Mouse (Mus musculus) hindbrain, embryonic 10.5 days (tissue): ENCODE measurements at regions not wholly inside any gene's neighbourhood (a gene's known extent, or its start where the extent isn't known, plus 50 kb on each side); places are given as distances from the start of the nearest gene placed in this dataset.

Experiments used
- DNase-seq: peaks from one replicate; pipeline ENCODE4 v3.0.0-alpha.2; 2017; ENCODE audit warnings: low spot score
- H3K27ac ChIP-seq: fragments of 300-500 bp; sonication (generic); 2 replicates; pipeline ENCODE4 v1.5.1; 2016; ENCODE audit warnings: mild to moderate bottlenecking, moderate library complexity
- H3K27me3 ChIP-seq: fragments of 300-500 bp; sonication (generic); 2 replicates; pipeline ENCODE4 v1.6.1; 2016; ENCODE audit warnings: mild to moderate bottlenecking; ENCODE audit not compliant: poor library complexity, insufficient read depth, severe bottlenecking
- H3K36me3 ChIP-seq: fragments of 300-500 bp; sonication (generic); 2 replicates; pipeline ENCODE4 v1.6.1; 2016; ENCODE audit warnings: mild to moderate bottlenecking, moderate library complexity
- H3K4me1 ChIP-seq: fragments of 300-500 bp; sonication (generic); replicated peaks from 2 replicates; pipeline ENCODE4 v1.6.1; 2016; ENCODE audit warnings: mild to moderate bottlenecking
- H3K4me3 ChIP-seq: fragments of 300-500 bp; sonication (generic); 2 replicates; pipeline ENCODE4 v1.5.1; 2016; ENCODE audit warnings: mild to moderate bottlenecking, moderate library complexity
- H3K9me3 ChIP-seq: fragments of 300-500 bp; sonication (generic); 2 replicates; pipeline ENCODE4 v1.6.1; 2016; ENCODE audit warnings: mild to moderate bottlenecking, moderate library complexity
- WGBS: fragments of 180-500 bp; shearing (Covaris S2); methylation state at CpG from one replicate; pipeline ENCODE4 v1.1.7; 2016; 5-methylcytosine and 5-hydroxymethylcytosine counted together

- WGBS = 33% methylated on average over 5 of the region's 5 CpGs
- no peaks in the 10 kb centered on the region for H3K27me3 ChIP-seq
- no peaks in the 10 kb centered on the region for H3K9me3 ChIP-seq
- DNase-seq = no peak
- no peaks in the 10 kb centered on the region for H3K36me3 ChIP-seq
- H3K27ac ChIP-seq = peak overlapping the region; percentile 50
- H3K4me1 ChIP-seq = peaks cover 37% of the 10 kb centered on the region
- H3K4me3 ChIP-seq = no peak overlapping the region
These were observed 62.6 kb downstream of the Mcfd2 start for GRCm38 (mm10) chr17:87202958-87203720.

GRCm38 (mm10) chr17:87202490-87202889 is 63.2 kb downstream of the Mcfd2 start:
- Histone ChIP-seq H3K4me1 (peaks cover 37% of the 10 kb centered on the region), H3K27ac (peak overlapping the region; percentile 78), H3K27me3 (no peaks in the 10 kb centered on the region), H3K9me3 (no peaks in the 10 kb centered on the region), H3K4me3 (no peak overlapping the region), H3K36me3 (no peaks in the 10 kb centered on the region)
- DNase-seq = peak; percentile 36
- WGBS = 42% methylated on average over 6 of the region's 6 CpGs

GRCm38 (mm10) chr17:87200721-87201242 is 65.0 kb downstream of the Mcfd2 start:
- Histone ChIP-seq H3K9me3 (no peaks in the 10 kb centered on the region), H3K27ac (no peak overlapping the region), H3K4me3 (no peak overlapping the region), H3K36me3 (no peaks in the 10 kb centered on the region), H3K4me1 (peaks cover 28% of the 10 kb centered on the region), H3K27me3 (no peaks in the 10 kb centered on the region)
- no peak for DNase-seq
- 90% methylated on average over 3 of the region's 3 CpGs for WGBS

DNA sequence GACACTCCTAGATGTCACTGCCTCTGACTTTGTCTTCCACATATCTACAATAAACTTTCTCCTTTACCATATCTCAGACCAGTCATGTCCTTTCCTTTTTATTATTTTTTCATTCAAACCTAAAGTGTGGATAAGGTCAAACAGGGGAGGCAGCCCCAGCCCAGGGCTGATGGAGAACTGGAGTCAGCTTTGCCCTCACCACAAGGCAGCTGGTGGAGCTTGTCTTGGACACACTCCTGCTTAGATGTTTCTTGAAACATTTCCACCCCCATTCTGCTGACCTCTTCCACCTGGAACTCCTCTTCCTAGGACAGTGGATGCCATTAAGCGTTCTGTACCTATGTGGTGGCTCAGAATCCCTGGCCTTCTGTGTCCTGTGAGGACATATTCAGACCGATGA is 65.6 kb downstream of the Mcfd2 start:
- DNase-seq = no peak
- no peak overlapping the region for H3K4me3 ChIP-seq
- no peaks in the 10 kb centered on the region for H3K36me3 ChIP-seq
- no peak overlapping the region for H3K27ac ChIP-seq
- 88% methylated on average over 2 of the region's 2 CpGs for WGBS
- peaks cover 28% of the 10 kb centered on the region for H3K4me1 ChIP-seq
- no peaks in the 10 kb centered on the region for H3K27me3 ChIP-seq
- H3K9me3 ChIP-seq = no peaks in the 10 kb centered on the region

DNA sequence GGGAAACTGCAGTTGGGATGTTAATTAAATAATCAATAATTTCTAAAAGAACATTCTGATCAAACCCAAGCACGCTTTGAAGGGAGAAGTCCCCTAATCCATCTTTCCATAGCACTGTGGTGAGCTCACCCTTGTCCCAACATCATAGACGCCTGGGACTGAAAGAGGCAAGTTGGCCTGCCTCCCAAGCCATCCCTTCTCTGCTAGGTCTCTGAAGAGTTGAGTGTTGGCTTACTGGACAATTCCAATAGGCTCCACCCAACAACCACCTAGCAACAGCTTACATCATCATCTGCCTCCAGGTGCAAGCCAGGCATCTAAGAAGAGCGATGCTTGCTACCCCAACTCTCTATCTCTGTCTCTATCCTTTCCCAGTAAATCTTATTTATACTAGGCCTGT is 66.6 kb downstream of the Mcfd2 start:
- DNase-seq = no peak
- no peaks in the 10 kb centered on the region for H3K36me3 ChIP-seq
- 80% methylated on average over 3 of the region's 3 CpGs for WGBS
- no peaks in the 10 kb centered on the region for H3K27me3 ChIP-seq
- H3K4me3 ChIP-seq = no peak overlapping the region
- no peaks in the 10 kb centered on the region for H3K9me3 ChIP-seq
- H3K27ac ChIP-seq = no peak overlapping the region
- peaks cover 30% of the 10 kb centered on the region for H3K4me1 ChIP-seq

GRCm38 (mm10) chr17:87197434-87197833 is 68.3 kb downstream of the Mcfd2 start:
- no peak overlapping the region for H3K27ac ChIP-seq
- no peak for DNase-seq
- 97% methylated on average over 4 of the region's 4 CpGs for WGBS

GRCm38 (mm10) chr17:87194639-87195038 is 71.1 kb downstream of the Mcfd2 start:
- no peak overlapping the region for H3K4me3 ChIP-seq
- no peak overlapping the region for H3K27ac ChIP-seq
- peaks cover 17% of the 10 kb centered on the region for H3K4me1 ChIP-seq
- WGBS = 57% methylated on average over 11 of the region's 11 CpGs
- DNase-seq = no peak
- H3K9me3 ChIP-seq = 0 out of 2 replicates have a peak, but pooled peaks cover 4% of the 10 kb centered on the region
- H3K36me3 ChIP-seq = no peaks in the 10 kb centered on the region
- no peaks in the 10 kb centered on the region for H3K27me3 ChIP-seq

More at GRCm38 (mm10) chr17:87197434-87197833, 68.3 kb downstream of the Mcfd2 start:
- 0 out of 2 replicates have a peak, but pooled peaks cover under 1% of the 10 kb centered on the region for H3K9me3 ChIP-seq
- H3K36me3 ChIP-seq = no peaks in the 10 kb centered on the region
- H3K4me1 ChIP-seq = peaks cover 28% of the 10 kb centered on the region
- H3K27me3 ChIP-seq = no peaks in the 10 kb centered on the region
- no peak overlapping the region for H3K4me3 ChIP-seq

- WGBS = 8% methylated on average over 7 of the region's 7 CpGs
- Histone ChIP-seq H3K27me3 (no peaks in the 10 kb centered on the region), H3K4me3 (no peak overlapping the region), H3K27ac (peak overlapping the region; percentile 35; the same call in 1 of the 2 replicates), H3K9me3 (0 out of 2 replicates have a peak, but pooled peaks cover 4% of the 10 kb centered on the region), H3K36me3 (no peaks in the 10 kb centered on the region), H3K4me1 (peaks cover 17% of the 10 kb centered on the region)
- DNase-seq = no peak
These were observed 72.3 kb downstream of the Mcfd2 start for GRCm38 (mm10) chr17:87193482-87193881.

- peaks cover 36% of the 10 kb centered on the region for H3K4me1 ChIP-seq
- no peak for DNase-seq
- H3K27ac ChIP-seq = no peak overlapping the region
- no peaks in the 10 kb centered on the region for H3K27me3 ChIP-seq
- H3K9me3 ChIP-seq = 0 out of 2 replicates have a peak, but pooled peaks cover 4% of the 10 kb centered on the region
- no peak overlapping the region for H3K4me3 ChIP-seq
- no peaks in the 10 kb centered on the region for H3K36me3 ChIP-seq
- WGBS = 90% methylated on average over 3 of the region's 3 CpGs
These were observed 76.1 kb downstream of the Mcfd2 start for GRCm38 (mm10) chr17:87189670-87190069.
